Mouse (Mus musculus) right cerebral cortex, postnatal 36 days (tissue): ENCODE measurements around the gene Naf1.

ENCODE experiments used
- DNase-seq, 2 experiments: peaks; one replicate each; pipeline ENCODE4 v3.0.0; 2022; ENCODE audit warnings: low spot score in 2 of 2, mixed read lengths in 1 of 2

The Naf1 gene

DNA sequence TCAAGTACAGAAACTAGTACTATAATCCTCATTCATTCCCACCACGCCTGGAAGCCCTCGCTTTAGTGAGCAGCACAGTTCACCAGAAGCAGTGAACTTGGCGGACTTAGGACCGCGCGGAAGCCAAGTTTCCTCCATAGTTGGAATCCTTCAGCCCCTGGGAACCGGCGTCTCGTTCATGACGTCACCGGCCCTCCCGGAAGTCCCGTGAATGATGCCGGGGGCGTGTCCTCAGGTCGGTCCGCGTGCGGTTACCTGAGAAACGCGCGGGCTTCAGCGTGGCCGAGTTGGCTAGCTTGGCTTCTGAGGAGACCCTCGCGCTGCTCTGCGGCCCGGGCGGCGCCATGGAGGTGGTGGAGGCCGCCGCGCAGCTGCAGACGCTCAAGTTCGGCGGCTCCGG is at the start of gene Naf1:
Gene Naf1 (plus strand): TSS at position 195 of the 400 bp plus-strand sequence.
- DNase-seq = peak; percentile 93 to 96

- DNase-seq = no peak
Measured at GRCm38 (mm10) chr8:66860921-66861588, 1.0 kb downstream of the Naf1 start.

DNA sequence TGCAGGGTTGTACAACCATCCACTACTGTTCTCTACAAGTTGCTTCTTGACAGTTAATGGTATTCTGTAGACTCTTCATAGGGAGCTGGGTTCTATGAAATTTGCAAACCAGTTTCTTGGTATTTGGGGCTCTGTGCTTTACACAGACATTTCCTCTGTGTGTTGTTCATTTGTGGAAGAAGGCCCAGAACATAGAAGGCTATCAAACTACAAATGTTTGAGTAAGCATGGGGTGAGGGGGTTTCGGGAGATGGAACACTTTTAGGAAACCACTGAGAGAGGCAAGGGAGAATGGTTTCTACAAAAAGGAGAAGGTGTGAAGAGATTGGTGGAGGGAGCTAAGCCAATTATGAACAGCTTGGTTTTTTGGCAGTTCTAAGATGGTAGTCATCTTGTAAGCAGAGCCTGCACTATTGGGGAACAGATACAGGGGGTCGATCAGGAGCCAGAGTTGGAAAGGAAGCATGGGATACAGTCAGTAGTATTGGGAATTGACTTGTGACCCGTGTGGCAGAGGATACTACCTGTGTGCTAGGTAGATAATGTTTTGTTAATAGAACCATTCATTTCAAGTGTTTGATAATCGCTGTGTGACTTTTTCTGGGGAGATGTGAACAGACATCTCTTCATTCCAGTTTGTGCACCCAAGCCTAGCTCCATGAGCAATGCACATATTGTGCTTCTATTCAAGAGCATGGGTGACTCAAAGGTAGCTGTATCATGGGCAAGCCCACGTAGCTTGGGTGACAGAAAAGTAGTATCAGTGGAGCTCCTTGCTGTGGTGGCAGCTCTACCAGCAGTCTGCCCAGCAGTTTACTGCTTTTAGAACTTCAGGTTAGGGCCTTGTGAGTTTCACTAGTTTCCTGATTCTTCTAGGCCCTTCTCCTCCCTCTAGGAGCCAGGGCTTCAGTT is 1.8 kb downstream of the Naf1 start:
- no peak for DNase-seq

GRCm38 (mm10) chr8:66863761-66864160 is 3.7 kb downstream of the Naf1 start:
- no peak for DNase-seq

GRCm38 (mm10) chr8:66865120-66865519 is 5.1 kb downstream of the Naf1 start:
- no peak for DNase-seq

DNA sequence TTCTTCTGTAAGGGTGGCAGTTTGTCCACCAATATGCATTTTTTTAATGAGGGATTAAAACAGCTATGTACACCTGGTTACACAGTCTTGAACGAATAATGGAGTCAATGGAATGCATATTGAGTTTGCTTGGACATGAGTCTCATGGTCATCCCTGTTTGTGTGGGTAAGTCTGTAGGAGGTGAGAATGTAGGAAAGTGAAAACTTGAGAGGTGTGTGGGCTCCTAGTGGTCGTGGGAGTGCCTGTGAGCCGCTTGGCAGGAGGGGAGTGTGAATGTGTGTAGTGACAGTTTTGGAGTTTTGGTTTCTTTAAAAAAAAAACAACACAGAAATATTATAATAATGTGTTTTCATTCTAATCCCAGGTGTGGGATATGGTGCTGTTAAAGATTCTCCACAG is 7.7 kb downstream of the Naf1 start:
- DNase-seq = peak in 1 of 2 experiments; percentile 15

- no peak for DNase-seq
Measured at GRCm38 (mm10) chr8:66869211-66869932, 9.4 kb downstream of the Naf1 start.

DNA sequence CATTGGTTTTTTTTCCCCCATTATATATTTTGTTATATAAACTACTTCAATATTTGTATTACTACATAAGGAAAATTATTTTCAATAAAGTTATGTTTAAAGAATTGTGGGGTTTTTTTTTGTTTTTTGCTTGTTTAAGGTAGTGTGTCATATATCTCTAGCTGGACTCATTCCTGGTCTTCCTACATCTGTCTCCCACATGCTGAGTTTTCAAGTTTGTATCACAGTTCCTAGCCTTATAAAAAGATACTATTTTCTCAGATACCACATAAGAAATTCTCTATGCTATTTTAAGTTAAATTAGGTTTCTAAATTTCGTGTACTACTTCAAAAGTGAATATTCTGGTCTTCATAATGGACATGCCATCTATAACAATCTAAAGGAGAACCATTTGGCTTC is 23.8 kb downstream of the Naf1 start:
- DNase-seq = no peak

DNA sequence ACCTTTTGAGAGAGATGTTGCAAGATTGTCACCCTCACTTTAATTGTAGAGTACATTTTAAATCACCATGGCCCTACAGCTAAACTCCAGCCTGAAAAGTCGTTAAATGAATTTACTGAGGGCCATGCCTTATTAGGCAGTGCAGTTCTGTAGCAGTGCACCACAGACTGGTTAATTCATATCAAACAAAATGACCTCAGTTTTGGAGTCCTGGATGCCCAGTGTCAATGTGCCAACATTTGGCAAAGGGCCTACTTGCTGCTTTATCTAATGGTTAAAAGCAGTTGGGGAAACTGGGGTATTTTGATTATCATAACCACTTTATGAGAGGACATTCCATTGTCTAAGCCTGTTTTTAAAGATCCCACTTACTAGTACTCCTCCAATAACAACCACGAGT is 31.9 kb downstream of the Naf1 start:
- no peak for DNase-seq

- no peak for DNase-seq
Measured at GRCm38 (mm10) chr8:66905000-66905399, 45.0 kb downstream of the Naf1 start.

DNA sequence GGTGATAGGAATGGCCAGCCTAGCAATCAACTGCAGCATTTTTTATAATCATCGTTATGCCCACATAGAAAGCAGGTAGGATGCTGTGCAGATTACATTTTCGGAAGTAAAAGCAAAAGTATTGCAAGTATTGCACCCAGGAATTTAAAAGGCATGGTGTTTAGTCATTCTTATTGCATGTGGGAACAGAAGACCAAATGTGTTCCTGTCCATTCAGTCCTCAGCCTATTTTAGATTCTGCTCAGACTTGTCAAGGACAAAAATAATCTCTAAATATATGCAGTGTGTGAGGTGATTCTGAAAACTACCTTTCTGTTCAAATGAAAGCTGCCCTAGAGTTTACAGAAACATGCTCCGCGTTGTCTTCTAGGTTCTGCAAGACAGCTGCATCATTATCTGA is 45.5 kb downstream of the Naf1 start:
- no peak for DNase-seq

DNA sequence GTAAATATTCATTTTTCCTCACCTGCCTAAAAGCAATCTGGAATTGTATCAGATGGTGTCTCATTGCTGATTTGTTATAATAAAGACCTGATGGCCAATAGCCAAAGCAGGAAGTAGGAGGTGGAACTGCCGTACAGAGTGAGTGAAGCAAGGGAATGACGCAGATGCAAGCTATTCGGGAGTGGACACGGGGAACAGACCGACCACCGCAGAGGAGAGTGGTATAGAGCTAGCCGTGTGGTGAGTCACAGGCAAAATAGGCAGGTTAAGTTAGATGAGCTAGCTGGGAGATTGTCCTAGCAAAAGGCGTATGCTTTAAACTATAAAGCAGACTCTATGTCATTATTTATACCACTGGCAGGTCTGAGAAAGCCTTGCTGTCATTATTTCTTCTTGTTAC is 46.1 kb downstream of the Naf1 start:
- DNase-seq = peak in 1 of 2 experiments; percentile 11

GRCm38 (mm10) chr8:66910684-66911083 is 50.7 kb downstream of the Naf1 start:
- DNase-seq = no peak

DNA sequence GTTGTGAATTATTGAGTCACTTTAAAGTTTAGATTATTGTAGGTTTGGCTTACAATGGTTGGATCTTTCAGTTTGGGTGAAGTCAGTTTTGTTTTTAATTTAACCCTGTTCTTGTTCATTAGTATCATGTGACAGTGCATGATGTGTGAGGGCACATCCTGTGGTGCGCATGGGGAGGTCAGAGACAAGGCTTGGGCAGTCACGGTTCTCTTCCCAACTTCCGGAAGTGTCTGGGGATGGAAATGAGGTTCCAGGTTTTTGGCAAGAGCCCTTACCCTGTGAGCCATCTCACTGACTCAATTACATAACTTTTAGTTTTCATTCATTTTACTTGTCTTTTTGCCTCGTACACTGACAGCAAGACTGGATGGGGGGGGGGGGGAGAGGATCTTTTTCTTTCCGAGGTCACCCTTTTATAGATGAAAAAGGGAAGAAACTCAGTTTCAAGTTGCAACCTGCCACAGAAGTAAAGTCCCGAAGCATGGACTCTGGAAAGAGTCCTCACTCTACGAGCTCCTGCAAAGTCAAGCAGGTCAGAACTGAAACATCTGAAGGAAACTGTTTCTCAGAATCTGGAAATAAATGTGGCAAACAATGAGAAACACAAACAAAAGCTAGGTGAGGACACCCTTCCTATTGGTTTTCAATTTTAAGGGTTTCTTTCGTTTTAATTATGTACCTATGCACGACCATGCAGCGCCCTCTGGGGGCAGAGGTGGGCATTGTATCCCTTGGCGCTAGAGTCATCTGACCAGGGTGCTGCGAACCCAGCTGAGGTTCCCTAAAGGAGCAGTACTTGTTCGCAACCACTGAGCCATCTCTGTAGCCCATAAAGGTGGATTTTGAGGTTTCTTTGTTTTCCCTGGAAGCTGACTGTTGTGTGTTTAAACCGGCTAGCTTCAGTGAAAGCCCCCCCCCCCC is 53.9 kb downstream of the Naf1 start:
- DNase-seq = no peak

- no peak for DNase-seq
Measured at GRCm38 (mm10) chr8:66916056-66916455, 56.0 kb downstream of the Naf1 start.

GRCm38 (mm10) chr8:66917695-66918467 is 57.9 kb downstream of the Naf1 start:
- DNase-seq = no peak

GRCm38 (mm10) chr8:66918471-66918870 is 58.5 kb downstream of the Naf1 start:
- DNase-seq = no peak

DNA sequence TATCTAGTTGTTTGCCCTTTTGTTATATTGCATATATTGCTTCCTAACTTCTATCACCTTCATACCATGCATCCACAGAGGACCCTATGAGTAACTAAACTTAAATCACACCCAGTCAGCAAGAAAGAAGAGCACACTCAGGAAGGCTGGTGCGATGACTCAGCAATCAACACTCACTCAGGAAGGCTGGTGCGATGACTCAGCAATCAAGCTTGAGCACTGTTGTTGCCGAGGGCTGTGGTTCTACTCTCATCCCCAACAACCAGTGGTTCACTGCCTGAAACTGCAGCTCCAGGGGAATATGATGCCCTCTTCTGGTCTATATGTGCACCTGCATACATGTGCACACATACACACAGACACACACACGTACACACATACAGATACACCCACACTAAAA is 73.7 kb downstream of the Naf1 start:
- DNase-seq = no peak

DNA sequence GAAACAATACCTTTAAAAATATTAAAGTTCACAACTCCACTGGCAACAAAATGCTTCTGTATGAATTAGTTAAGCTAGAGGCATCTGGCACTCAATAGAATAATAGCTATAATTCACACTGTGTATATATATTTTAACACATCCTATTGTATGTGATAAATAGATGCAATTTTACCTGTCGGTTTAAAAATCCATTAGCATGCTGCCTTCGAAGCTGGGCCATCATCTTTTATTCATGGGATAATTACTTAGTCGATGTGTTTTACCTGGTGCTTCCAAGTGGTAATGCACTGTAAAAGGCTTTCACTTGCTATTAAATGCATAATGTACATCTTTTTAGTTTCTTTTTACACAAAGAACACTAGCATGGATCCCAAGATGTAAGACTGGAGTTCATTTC is 76.2 kb downstream of the Naf1 start:
- no peak for DNase-seq
